Mouse (Mus musculus): ENCODE data around the gene Tmem50b. TPM values are rescaled to one million over a fixed set of nuclear protein-coding genes. Genes with fewer than 3 reads are reported as not detected.

Tmem50b gene
- polyA plus RNA-seq, 1 experiment from 2014 or later: 31.5 TPM

DNA sequence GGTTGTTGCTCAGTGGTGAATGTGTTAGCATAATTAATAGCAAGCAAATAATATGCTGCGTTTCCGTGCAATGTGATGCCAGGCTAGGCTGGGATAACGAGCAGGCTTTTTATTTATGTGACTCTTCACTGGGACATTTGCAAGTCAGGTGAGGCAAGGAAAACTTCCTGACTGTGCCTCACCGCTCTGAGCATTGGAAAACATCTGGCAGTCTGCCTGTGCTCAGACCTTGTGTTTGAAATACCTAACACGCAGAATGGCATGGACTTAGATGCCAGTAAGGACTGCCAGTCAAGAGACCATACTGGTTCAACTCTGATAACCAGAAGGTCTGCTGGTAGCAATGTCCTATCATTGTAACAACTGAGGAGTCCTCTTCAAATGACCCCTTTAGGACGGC is 7.6 kb upstream of the Tmem50b start:
- Histone ChIP-seq H3K9ac (no peak overlapping the region), H3K27ac (no peak overlapping the region), H3K36me3 (no peaks in the 10 kb centered on the region), H3K4me3 (no peak overlapping the region), H3K27me3 (no peaks in the 10 kb centered on the region), H3K4me2 (replicated peaks) (no peak overlapping the region), H3K4me1 (peaks cover 6% of the 10 kb centered on the region; the same call in 1 of the 2 replicates), H3K9me3 (no peaks in the 10 kb centered on the region)
- no peak for ATAC-seq (ENCODE audit: low FRiP score, low read depth)
- 57% methylated on average over 6 of the region's 6 CpGs for WGBS

DNA sequence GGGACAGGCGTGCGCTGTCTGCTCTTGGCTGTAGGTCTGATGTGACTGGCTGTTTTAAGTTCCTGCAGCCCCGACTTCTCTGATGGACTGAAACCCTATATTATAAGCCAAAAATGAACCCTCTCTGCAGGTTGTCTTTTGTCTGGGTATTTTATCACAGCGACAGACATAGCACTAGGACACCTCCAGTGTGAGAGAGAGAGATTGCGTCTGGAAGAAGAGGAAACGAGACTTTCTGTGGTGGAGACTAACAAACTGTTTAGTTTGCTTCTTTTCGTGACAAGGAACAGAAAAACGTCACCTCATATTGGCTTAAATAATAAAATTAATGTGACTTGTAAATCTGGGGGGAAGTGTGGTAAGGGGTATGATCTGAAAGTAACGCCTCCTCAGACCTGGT is 4.1 kb upstream of the Tmem50b start:
- no peak for ATAC-seq (ENCODE audit: low FRiP score, low read depth)
- no peaks in the 10 kb centered on the region for H3K9me3 ChIP-seq
- no peak overlapping the region for H3K4me2 ChIP-seq (replicated peaks)
- H3K27me3 ChIP-seq: peaks cover 10% of the 10 kb centered on the region
- no peak overlapping the region for H3K27ac ChIP-seq
- H3K4me3 ChIP-seq: no peak overlapping the region
- WGBS: 28% methylated on average over 9 of the region's 9 CpGs
- H3K36me3 ChIP-seq: no peaks in the 10 kb centered on the region
- H3K4me1 ChIP-seq: peaks cover 8% of the 10 kb centered on the region
- no peak overlapping the region for H3K9ac ChIP-seq

DNA sequence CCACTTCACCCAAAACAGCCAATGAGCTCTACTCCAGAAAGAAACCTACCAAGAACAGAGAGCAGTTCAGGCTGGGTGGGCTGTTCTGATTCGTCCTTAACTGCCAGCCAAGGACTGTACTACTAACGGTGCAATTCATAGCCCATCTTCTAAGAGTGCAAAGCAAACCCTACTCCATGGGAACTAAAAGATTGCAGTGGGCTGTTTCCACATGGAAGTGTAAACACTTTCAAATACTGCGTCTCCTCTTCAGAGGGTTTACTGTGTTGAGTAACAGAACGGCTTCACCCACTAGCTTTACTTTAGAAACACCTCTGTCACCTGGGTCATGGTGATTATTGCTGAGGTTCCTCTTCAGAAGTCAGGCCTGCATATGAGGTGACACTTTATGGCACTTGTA is 3.5 kb upstream of the Tmem50b start:
- H3K27me3 ChIP-seq: peaks cover 10% of the 10 kb centered on the region
- 37% methylated on average over 4 of the region's 4 CpGs for WGBS
- H3K36me3 ChIP-seq: no peaks in the 10 kb centered on the region
- no peak overlapping the region for H3K4me2 ChIP-seq (replicated peaks)
- peaks cover 12% of the 10 kb centered on the region for H3K4me1 ChIP-seq
- no peak overlapping the region for H3K4me3 ChIP-seq
- no peak overlapping the region for H3K9ac ChIP-seq
- no peaks in the 10 kb centered on the region for H3K9me3 ChIP-seq
- H3K27ac ChIP-seq: no peak overlapping the region
- no peak for ATAC-seq (ENCODE audit: low FRiP score, low read depth)

DNA sequence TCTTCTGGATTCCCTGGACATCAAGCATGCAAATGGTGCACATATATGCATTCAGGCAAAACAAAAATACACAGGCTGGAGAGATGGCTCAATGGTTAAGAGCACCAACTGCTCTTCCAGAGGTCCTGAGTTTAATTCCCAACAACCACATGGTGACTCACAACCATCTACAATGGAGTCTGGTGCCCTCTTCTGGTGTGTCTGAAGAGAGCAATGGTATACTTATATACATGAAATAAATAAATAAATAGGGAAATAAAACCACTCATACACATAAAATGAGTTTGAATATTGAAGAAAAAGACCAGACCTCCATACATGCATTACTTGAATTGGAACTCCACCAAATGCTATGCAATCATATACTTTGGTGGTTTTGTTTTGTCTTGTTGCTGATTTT is 1.6 kb upstream of the Tmem50b start:
- no peak for ATAC-seq (ENCODE audit: low FRiP score, low read depth)
- Histone ChIP-seq H3K9me3 (no peaks in the 10 kb centered on the region), H3K9ac (no peak overlapping the region), H3K4me1 (peaks cover 12% of the 10 kb centered on the region), H3K36me3 (no peaks in the 10 kb centered on the region), H3K27me3 (peaks cover 15% of the 10 kb centered on the region), H3K27ac (no peak overlapping the region), H3K4me2 (replicated peaks) (no peak overlapping the region), H3K4me3 (no peak overlapping the region)

DNA sequence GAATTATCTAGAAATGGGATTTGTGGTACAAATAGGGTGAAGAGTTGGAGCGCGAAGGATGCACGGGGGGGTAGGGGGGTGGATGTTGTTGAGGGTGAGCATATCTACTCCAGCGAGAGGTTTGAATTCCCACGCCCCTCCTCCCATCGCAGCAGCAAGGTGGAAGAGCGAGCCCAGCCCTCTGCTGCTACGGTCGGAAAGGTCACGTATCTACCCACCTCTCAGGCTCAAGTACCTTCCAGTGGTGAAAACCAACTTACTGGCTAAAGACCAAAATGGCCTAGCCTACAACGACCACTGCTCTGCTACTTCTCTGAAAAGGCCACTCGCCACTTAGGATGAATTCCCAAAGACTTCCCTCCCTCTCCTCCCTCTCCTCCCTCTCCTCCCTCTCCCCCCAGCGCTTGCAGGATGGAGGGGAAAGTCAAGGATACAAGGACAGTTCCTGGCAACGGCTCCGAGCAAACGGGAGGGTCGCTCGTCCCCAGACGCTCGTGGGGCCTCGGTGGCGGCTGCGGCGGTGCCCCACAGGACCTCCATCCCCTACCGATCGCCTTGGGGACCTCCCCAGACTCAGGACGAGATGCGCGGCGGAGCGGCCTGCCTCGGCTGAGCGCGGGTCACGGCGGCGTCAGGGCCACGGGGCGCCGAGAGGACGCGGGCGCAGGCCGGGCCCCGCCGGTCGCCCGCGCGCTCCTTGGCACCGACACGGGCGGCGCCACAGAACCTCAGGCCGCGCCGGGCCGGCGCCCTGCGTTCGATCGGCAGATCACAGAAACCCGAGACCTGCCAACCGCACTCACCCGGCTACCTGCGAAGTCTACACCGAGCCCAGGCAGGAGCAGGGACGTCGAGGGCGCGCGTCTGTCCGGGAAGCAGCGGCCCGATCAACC is 575 bp downstream of the Tmem50b start:
- Histone ChIP-seq H3K27ac (no peak overlapping the region), H3K9me3 (no peaks in the 10 kb centered on the region), H3K4me1 (peaks cover 12% of the 10 kb centered on the region), H3K27me3 (peaks cover 15% of the 10 kb centered on the region), H3K9ac (peak overlapping the region; percentile 81), H3K4me3 (peak overlapping the region; percentile 81), H3K4me2 (replicated peaks) (peak overlapping the region; percentile 93), H3K36me3 (no peaks in the 10 kb centered on the region)
- no peak for ATAC-seq (ENCODE audit: low FRiP score, low read depth)
- WGBS: under 1% methylated on average over 64 of the region's 75 CpGs

DNA sequence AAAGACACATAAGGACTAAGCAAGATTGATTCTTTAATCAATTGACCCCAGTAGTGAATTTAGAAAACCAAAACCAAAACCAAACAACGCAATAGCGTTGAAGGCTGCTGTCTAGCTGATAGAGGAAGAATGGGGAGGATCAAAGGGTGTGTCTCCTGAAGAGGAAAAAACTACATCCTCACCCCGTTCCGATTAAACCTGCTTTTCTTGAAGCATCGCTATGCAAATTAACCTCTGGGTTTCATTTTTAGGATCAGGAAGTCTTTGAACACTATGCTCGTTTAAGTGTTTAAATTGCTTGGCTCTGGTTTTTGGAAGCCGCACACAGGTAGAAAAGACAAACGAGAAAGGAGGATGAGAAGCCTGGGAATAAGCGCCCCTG is 1.2 kb downstream of the Tmem50b start:
- peak overlapping the region; percentile 93 for H3K4me2 ChIP-seq (replicated peaks)
- WGBS: 16% methylated on average over 9 of the region's 9 CpGs
- no peak overlapping the region for H3K9ac ChIP-seq

DNA sequence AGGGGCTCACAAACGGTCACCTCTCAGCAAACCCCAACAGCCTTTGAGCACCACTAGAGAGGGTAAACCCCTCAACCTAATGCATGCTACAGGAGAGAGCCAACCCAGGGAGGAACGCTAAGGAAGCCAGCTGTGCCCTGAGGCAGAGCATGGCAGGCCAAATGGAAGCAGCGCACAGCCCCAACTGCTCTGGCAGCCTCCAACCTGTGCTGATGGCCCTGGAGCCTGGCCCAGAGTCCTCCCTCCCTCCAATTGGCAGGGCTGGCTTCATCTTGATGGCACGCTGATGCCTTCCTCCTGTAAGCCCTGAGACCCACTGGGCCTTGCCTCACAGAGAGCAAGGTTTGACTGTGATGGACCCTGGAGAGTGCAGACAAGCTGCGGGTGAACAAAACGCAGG is 2.5 kb downstream of the Tmem50b start:
- Histone ChIP-seq H3K27ac (no peak overlapping the region), H3K4me3 (no peak overlapping the region), H3K36me3 (no peaks in the 10 kb centered on the region), H3K27me3 (peaks cover 15% of the 10 kb centered on the region), H3K4me1 (peaks cover 6% of the 10 kb centered on the region), H3K9me3 (no peaks in the 10 kb centered on the region), H3K4me2 (replicated peaks) (no peak overlapping the region), H3K9ac (no peak overlapping the region)
- 72% methylated on average over 6 of the region's 6 CpGs for WGBS
- ATAC-seq (ENCODE audit: low FRiP score, low read depth): no peak

More for the DNA sequence above, 1.2 kb downstream of the Tmem50b start:
- H3K4me1 ChIP-seq: peaks cover 8% of the 10 kb centered on the region
- peak overlapping the region; percentile 81 for H3K4me3 ChIP-seq
- peaks cover 15% of the 10 kb centered on the region for H3K27me3 ChIP-seq
- H3K27ac ChIP-seq: no peak overlapping the region
- no peak for ATAC-seq (ENCODE audit: low FRiP score, low read depth)
- no peaks in the 10 kb centered on the region for H3K9me3 ChIP-seq
- no peaks in the 10 kb centered on the region for H3K36me3 ChIP-seq

DNA sequence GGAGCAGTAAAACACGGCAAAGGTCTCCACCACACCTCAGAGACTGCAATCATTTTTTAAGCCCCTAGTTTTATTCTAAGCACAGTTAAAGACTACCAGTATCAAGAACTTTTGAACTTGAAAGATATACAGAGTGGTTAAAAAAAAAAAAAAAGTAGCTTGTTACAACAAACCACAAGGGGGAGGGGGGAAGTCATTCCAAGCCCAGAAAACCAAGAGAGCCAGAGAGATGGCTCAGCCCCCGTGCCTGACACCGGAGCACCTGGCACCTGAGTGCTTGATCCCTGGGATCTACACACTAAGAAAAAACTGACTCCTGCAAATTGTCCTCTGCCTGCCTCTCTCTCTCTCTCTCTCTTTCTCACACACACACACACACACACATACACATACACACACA is 4.3 kb downstream of the Tmem50b start:
- no peaks in the 10 kb centered on the region for H3K9me3 ChIP-seq
- peaks cover 6% of the 10 kb centered on the region for H3K4me1 ChIP-seq
- H3K4me2 ChIP-seq (replicated peaks): no peak overlapping the region
- ATAC-seq (ENCODE audit: low FRiP score, low read depth): no peak
- H3K27me3 ChIP-seq: peaks cover 7% of the 10 kb centered on the region; the same call in 1 of the 2 replicates
- no peak overlapping the region for H3K9ac ChIP-seq
- 62% methylated on average over 3 of the region's 3 CpGs for WGBS
- H3K36me3 ChIP-seq: no peaks in the 10 kb centered on the region
- no peak overlapping the region for H3K4me3 ChIP-seq
- no peak overlapping the region for H3K27ac ChIP-seq

DNA sequence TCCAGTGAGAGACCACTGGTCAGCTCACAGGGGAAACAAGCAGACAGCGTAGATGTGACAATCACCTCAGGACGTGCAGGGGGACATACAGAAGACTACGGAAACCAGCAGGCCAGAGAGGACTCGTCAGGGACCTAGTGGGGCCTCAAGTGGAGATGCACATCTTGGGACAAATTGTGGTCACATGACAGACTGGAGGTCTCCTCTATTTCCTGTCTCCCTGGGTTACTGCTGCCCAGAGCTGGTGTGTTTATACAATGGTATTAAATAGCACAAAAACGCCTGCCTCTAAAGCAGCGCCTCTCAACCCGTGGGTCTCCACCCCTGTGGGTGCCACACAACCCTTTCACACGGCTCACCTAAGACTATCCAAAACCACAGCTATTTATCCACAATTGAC is 5.4 kb downstream of the Tmem50b start:
- H3K27me3 ChIP-seq: peaks cover 5% of the 10 kb centered on the region; the same call in 1 of the 2 replicates
- no peak overlapping the region for H3K4me3 ChIP-seq
- no peaks in the 10 kb centered on the region for H3K36me3 ChIP-seq
- 68% methylated on average over 8 of the region's 8 CpGs for WGBS
- ATAC-seq (ENCODE audit: low FRiP score, low read depth): no peak
- H3K27ac ChIP-seq: no peak overlapping the region
- H3K9ac ChIP-seq: no peak overlapping the region
- H3K4me2 ChIP-seq (replicated peaks): no peak overlapping the region
- peaks cover 6% of the 10 kb centered on the region for H3K4me1 ChIP-seq
- H3K9me3 ChIP-seq: no peaks in the 10 kb centered on the region

DNA sequence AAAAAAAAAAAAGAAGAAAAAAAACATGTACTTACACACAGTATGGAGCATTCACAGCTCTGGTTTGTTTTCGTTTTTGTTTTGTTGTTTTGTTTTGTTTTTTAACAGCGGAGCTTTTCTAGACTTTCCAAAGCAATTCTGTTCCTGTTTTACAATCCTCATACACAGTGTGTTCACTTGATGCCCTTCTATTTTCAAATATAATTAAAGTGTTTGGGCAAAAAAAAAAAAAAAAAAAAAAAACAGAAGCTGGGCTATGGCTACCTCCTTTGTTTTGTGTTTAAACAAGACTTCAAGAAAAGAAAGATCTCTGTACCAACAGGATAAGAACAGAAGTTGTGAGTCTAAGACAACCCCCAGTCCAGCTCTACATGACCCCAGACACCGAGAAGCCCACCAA is 8.9 kb downstream of the Tmem50b start:
- ATAC-seq (ENCODE audit: low FRiP score, low read depth): no peak
- Histone ChIP-seq H3K9ac (no peak overlapping the region), H3K27me3 (no peaks in the 10 kb centered on the region), H3K4me3 (no peak overlapping the region), H3K4me2 (replicated peaks) (no peak overlapping the region), H3K9me3 (no peaks in the 10 kb centered on the region), H3K4me1 (no peaks in the 10 kb centered on the region), H3K27ac (no peak overlapping the region), H3K36me3 (peaks cover 18% of the 10 kb centered on the region)
- WGBS: 91% methylated on average over 3 of the region's 3 CpGs

DNA sequence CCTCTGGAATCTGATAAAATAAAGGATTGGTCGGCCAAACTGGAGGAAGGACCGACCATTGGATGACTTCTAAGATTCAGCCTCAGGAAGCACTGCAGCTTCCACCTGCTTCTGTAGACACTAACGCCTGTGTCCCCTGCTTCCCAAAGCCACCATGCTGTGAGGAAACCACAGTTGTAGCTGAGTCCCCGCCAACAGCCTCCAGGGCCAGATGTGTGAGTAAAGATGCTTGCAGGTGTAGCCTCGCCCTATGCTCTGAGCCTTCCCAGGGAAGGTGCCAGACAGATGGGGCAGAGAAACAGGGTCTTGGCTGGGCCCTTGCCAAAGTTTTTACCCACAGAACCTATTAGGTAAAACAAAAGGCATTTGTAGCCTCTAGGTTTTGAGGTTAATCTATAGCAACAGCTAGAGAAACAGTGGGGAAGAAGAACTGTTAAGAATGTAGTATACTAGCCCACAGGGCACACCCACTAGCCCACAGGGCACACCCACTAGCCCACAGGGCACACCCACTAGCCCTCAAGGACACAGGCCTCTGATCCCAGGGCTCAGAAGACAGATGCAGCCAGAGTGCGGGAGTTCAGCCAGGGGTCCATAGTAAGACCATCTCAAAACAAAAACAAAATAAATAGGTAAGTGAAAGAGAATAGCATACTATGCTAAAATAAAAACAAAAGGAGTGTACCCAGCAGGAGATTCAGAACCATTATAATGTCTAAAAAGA is 9.7 kb downstream of the Tmem50b start:
- 60% methylated on average over 6 of the region's 6 CpGs for WGBS

DNA sequence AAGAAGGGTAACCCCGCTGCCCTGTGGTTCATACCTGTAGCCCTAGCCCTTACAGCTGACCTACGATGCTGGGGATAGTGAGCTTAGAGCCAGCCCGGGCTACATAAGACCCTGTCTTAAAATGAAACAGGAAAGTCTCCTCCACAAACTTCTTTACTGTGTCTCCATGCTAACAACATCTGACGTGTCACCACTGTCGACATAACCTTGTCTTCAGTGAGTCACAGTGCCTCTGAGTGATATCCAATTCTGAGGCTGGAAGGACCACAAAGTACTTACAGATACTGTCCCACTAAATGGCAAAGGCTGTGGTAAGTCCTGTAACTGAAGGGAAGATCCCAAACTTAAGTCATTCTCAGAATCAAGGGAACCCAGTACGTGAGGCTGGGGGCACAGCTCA is 11.4 kb downstream of the Tmem50b start:
- Histone ChIP-seq H3K9ac (no peak overlapping the region), H3K4me3 (no peak overlapping the region), H3K36me3 (peaks cover 21% of the 10 kb centered on the region), H3K27ac (no peak overlapping the region), H3K27me3 (no peaks in the 10 kb centered on the region), H3K4me2 (replicated peaks) (no peak overlapping the region), H3K4me1 (no peaks in the 10 kb centered on the region), H3K9me3 (no peaks in the 10 kb centered on the region)
- no peak for ATAC-seq (ENCODE audit: low FRiP score, low read depth)
- 90% methylated on average over 6 of the region's 6 CpGs for WGBS

More for the DNA sequence above, 9.7 kb downstream of the Tmem50b start:
- Histone ChIP-seq H3K4me1 (no peaks in the 10 kb centered on the region), H3K36me3 (peaks cover 18% of the 10 kb centered on the region), H3K4me3 (no peak overlapping the region), H3K4me2 (replicated peaks) (no peak overlapping the region), H3K9me3 (no peaks in the 10 kb centered on the region), H3K27me3 (no peaks in the 10 kb centered on the region), H3K27ac (no peak overlapping the region), H3K9ac (no peak overlapping the region)
- ATAC-seq (ENCODE audit: low FRiP score, low read depth): no peak

Data from limb, embryonic 13.5 days (tissue).